Mouse (Mus musculus): ENCODE measurements around the gene Scap. TPM values are rescaled to one million over a fixed set of nuclear protein-coding genes. Genes with fewer than 3 reads are reported as not detected.

Scap gene
- total and polyA plus RNA-seq, 3 experiments, result 11.5 to 140 (median 23.6) TPM

GRCm38 (mm10) chr9:110315410-110315809 lies 17.7 kb upstream of the Scap start:
- ATAC-seq (ENCODE audit: extremely low read depth, insufficient number of reproducible peaks, low FRiP score, poor library complexity, severe bottlenecking) (no peak), DNase-seq (ENCODE audit: low spot score) (no peak)
- Histone ChIP-seq H3K36me3 (replicated peaks) (peaks cover 88% of the 10 kb centered on the region), H3K4me3 (ENCODE audit: low read depth, low read length) (no peak overlapping the region), H3K4me1 (ENCODE audit: insufficient read depth, low read depth, low read length) (peaks cover 6% of the 10 kb centered on the region), H3K27me3 (ENCODE audit: insufficient read depth, low read length) (no peaks in the 10 kb centered on the region), H3K9me3 (replicated peaks) (no peaks in the 10 kb centered on the region)
- TF ChIP-seq TAL1 (conservative IDR thresholded peaks at IDR 0.05; ENCODE audit: low read depth, low read length) (no peak), GATA2 (IDR thresholded peaks at IDR 0.05; ENCODE audit: borderline replicate concordance, low read depth, low read length) (no peak), GATA1 (IDR thresholded peaks at IDR 0.05; ENCODE audit: borderline replicate concordance, low read length) (no peak), CTCF (IDR thresholded peaks at IDR 0.05; ENCODE audit: low read depth, low read length) (no peak), POLR2AphosphoS5 (IDR thresholded peaks at IDR 0.05; ENCODE audit: insufficient replicate concordance, low read depth, low read length) (no peak)

- DNase-seq (ENCODE audit: low spot score) (no peak), ATAC-seq (ENCODE audit: extremely low read depth, insufficient number of reproducible peaks, low FRiP score, poor library complexity, severe bottlenecking) (no peak)
- no peak for TF ChIP-seq GATA2 (IDR thresholded peaks at IDR 0.05; ENCODE audit: borderline replicate concordance, low read depth, low read length)
- no peak for TF ChIP-seq GATA1 (IDR thresholded peaks at IDR 0.05; ENCODE audit: borderline replicate concordance, low read length)
- no peak for TF ChIP-seq POLR2AphosphoS5 (IDR thresholded peaks at IDR 0.05; ENCODE audit: insufficient replicate concordance, low read depth, low read length)
- TF ChIP-seq CTCF (IDR thresholded peaks at IDR 0.05; ENCODE audit: low read depth, low read length), result no peak
- no peak for TF ChIP-seq TAL1 (conservative IDR thresholded peaks at IDR 0.05; ENCODE audit: low read depth, low read length)
- no peak overlapping the region for H3K4me3 ChIP-seq (ENCODE audit: low read depth, low read length)
- no peaks in the 10 kb centered on the region for H3K27me3 ChIP-seq (ENCODE audit: insufficient read depth, low read length)
- no peaks in the 10 kb centered on the region for H3K9me3 ChIP-seq (replicated peaks)
- H3K4me1 ChIP-seq (ENCODE audit: insufficient read depth, low read depth, low read length), result peaks cover 6% of the 10 kb centered on the region
- H3K36me3 ChIP-seq (replicated peaks), result peaks cover 88% of the 10 kb centered on the region
Measured at GRCm38 (mm10) chr9:110315904-110316303, 17.2 kb upstream of the Scap start.

- Histone ChIP-seq H3K9me3 (replicated peaks) (no peaks in the 10 kb centered on the region), H3K27me3 (ENCODE audit: insufficient read depth, low read length) (no peaks in the 10 kb centered on the region), H3K36me3 (replicated peaks) (peaks cover 89% of the 10 kb centered on the region), H3K4me1 (ENCODE audit: insufficient read depth, low read depth, low read length) (peaks cover 6% of the 10 kb centered on the region), H3K4me3 (ENCODE audit: low read depth, low read length) (no peak overlapping the region)
- ATAC-seq (ENCODE audit: extremely low read depth, insufficient number of reproducible peaks, low FRiP score, poor library complexity, severe bottlenecking) (no peak), DNase-seq (ENCODE audit: low spot score) (no peak)
- no peak for TF ChIP-seq POLR2AphosphoS5 (IDR thresholded peaks at IDR 0.05; ENCODE audit: insufficient replicate concordance, low read depth, low read length)
Measured at GRCm38 (mm10) chr9:110316503-110316902, 16.6 kb upstream of the Scap start.

- TF ChIP-seq POLR2AphosphoS5 (IDR thresholded peaks at IDR 0.05; ENCODE audit: insufficient replicate concordance, low read depth, low read length) (no peak), TAL1 (conservative IDR thresholded peaks at IDR 0.05; ENCODE audit: low read depth, low read length) (no peak), GATA1 (IDR thresholded peaks at IDR 0.05; ENCODE audit: borderline replicate concordance, low read length) (no peak), GATA2 (IDR thresholded peaks at IDR 0.05; ENCODE audit: borderline replicate concordance, low read depth, low read length) (no peak), CTCF (IDR thresholded peaks at IDR 0.05; ENCODE audit: low read depth, low read length) (no peak)
- Histone ChIP-seq H3K4me3 (ENCODE audit: low read depth, low read length) (no peak overlapping the region), H3K36me3 (replicated peaks) (peaks cover 64% of the 10 kb centered on the region), H3K27me3 (ENCODE audit: insufficient read depth, low read length) (no peaks in the 10 kb centered on the region), H3K9me3 (replicated peaks) (no peaks in the 10 kb centered on the region), H3K4me1 (ENCODE audit: insufficient read depth, low read depth, low read length) (no peaks in the 10 kb centered on the region)
- DNase-seq (ENCODE audit: low spot score) (no peak), ATAC-seq (ENCODE audit: extremely low read depth, insufficient number of reproducible peaks, low FRiP score, poor library complexity, severe bottlenecking) (no peak)
Measured at GRCm38 (mm10) chr9:110320769-110321168, 12.3 kb upstream of the Scap start.

GRCm38 (mm10) chr9:110322972-110323371 lies 10.1 kb upstream of the Scap start:
- ATAC-seq (ENCODE audit: extremely low read depth, insufficient number of reproducible peaks, low FRiP score, poor library complexity, severe bottlenecking) (no peak), DNase-seq (ENCODE audit: low spot score) (no peak)
- Histone ChIP-seq H3K27me3 (ENCODE audit: insufficient read depth, low read length) (no peaks in the 10 kb centered on the region), H3K9me3 (replicated peaks) (no peaks in the 10 kb centered on the region), H3K36me3 (replicated peaks) (peaks cover 48% of the 10 kb centered on the region), H3K4me1 (ENCODE audit: insufficient read depth, low read depth, low read length) (peaks cover 3% of the 10 kb centered on the region), H3K4me3 (ENCODE audit: low read depth, low read length) (no peak overlapping the region)
- no peak for TF ChIP-seq TAL1 (conservative IDR thresholded peaks at IDR 0.05; ENCODE audit: low read depth, low read length)
- TF ChIP-seq GATA2 (IDR thresholded peaks at IDR 0.05; ENCODE audit: borderline replicate concordance, low read depth, low read length), result no peak
- no peak for TF ChIP-seq GATA1 (IDR thresholded peaks at IDR 0.05; ENCODE audit: borderline replicate concordance, low read length)
- TF ChIP-seq CTCF (IDR thresholded peaks at IDR 0.05; ENCODE audit: low read depth, low read length), result no peak

- ATAC-seq (ENCODE audit: extremely low read depth, insufficient number of reproducible peaks, low FRiP score, poor library complexity, severe bottlenecking) (no peak), DNase-seq (ENCODE audit: low spot score) (no peak)
Measured at GRCm38 (mm10) chr9:110324181-110324580, 8.9 kb upstream of the Scap start.

GRCm38 (mm10) chr9:110328178-110328577 lies 4.9 kb upstream of the Scap start:
- peaks cover 3% of the 10 kb centered on the region for H3K36me3 ChIP-seq (replicated peaks)
- no peaks in the 10 kb centered on the region for H3K9me3 ChIP-seq (replicated peaks)
- ATAC-seq (ENCODE audit: extremely low read depth, insufficient number of reproducible peaks, low FRiP score, poor library complexity, severe bottlenecking) (no peak), DNase-seq (ENCODE audit: low spot score) (no peak)
- TF ChIP-seq CTCF (IDR thresholded peaks at IDR 0.05; ENCODE audit: low read depth, low read length) (no peak), TAL1 (conservative IDR thresholded peaks at IDR 0.05; ENCODE audit: low read depth, low read length) (no peak; the same call in 1 of the 2 replicates), POLR2AphosphoS5 (IDR thresholded peaks at IDR 0.05; ENCODE audit: insufficient replicate concordance, low read depth, low read length) (no peak), GATA1 (IDR thresholded peaks at IDR 0.05; ENCODE audit: borderline replicate concordance, low read length) (no peak), GATA2 (IDR thresholded peaks at IDR 0.05; ENCODE audit: borderline replicate concordance, low read depth, low read length) (no peak)
- H3K4me1 ChIP-seq (ENCODE audit: insufficient read depth, low read depth, low read length), result peaks cover 29% of the 10 kb centered on the region
- H3K27me3 ChIP-seq (ENCODE audit: insufficient read depth, low read length), result no peaks in the 10 kb centered on the region
- no peak overlapping the region for H3K4me3 ChIP-seq (ENCODE audit: low read depth, low read length)

More at GRCm38 (mm10) chr9:110324181-110324580, 8.9 kb upstream of the Scap start:
- Histone ChIP-seq H3K9me3 (replicated peaks) (no peaks in the 10 kb centered on the region), H3K4me3 (ENCODE audit: low read depth, low read length) (no peak overlapping the region), H3K27me3 (ENCODE audit: insufficient read depth, low read length) (no peaks in the 10 kb centered on the region), H3K36me3 (replicated peaks) (peaks cover 36% of the 10 kb centered on the region), H3K4me1 (ENCODE audit: insufficient read depth, low read depth, low read length) (peaks cover 13% of the 10 kb centered on the region)
- TF ChIP-seq GATA1 (IDR thresholded peaks at IDR 0.05; ENCODE audit: borderline replicate concordance, low read length) (no peak), GATA2 (IDR thresholded peaks at IDR 0.05; ENCODE audit: borderline replicate concordance, low read depth, low read length) (no peak), TAL1 (conservative IDR thresholded peaks at IDR 0.05; ENCODE audit: low read depth, low read length) (no peak), CTCF (IDR thresholded peaks at IDR 0.05; ENCODE audit: low read depth, low read length) (no peak), POLR2AphosphoS5 (IDR thresholded peaks at IDR 0.05; ENCODE audit: insufficient replicate concordance, low read depth, low read length) (no peak)

All from G1E (cell line).